Mouse (Mus musculus) cortical plate, adult 2 months (tissue): ENCODE results near the gene Sgip1.

Experiments used
- CTCF ChIP-seq: fragments of 200-500 bp; IDR thresholded peaks from 2 replicates; pipeline ENCODE4 v1.5.1; 2011; ENCODE audit warnings: mild to moderate bottlenecking, control low read depth, low read length; ENCODE audit not compliant: insufficient read depth; ENCODE audit errors: extremely low read depth
- POLR2A ChIP-seq: fragments of 200-500 bp; IDR thresholded peaks from 2 replicates; pipeline ENCODE4 v1.6.1; 2011; ENCODE audit warnings: mild to moderate bottlenecking, low read length, control low read depth; ENCODE audit not compliant: insufficient read depth; ENCODE audit errors: extremely low read depth

DNA sequence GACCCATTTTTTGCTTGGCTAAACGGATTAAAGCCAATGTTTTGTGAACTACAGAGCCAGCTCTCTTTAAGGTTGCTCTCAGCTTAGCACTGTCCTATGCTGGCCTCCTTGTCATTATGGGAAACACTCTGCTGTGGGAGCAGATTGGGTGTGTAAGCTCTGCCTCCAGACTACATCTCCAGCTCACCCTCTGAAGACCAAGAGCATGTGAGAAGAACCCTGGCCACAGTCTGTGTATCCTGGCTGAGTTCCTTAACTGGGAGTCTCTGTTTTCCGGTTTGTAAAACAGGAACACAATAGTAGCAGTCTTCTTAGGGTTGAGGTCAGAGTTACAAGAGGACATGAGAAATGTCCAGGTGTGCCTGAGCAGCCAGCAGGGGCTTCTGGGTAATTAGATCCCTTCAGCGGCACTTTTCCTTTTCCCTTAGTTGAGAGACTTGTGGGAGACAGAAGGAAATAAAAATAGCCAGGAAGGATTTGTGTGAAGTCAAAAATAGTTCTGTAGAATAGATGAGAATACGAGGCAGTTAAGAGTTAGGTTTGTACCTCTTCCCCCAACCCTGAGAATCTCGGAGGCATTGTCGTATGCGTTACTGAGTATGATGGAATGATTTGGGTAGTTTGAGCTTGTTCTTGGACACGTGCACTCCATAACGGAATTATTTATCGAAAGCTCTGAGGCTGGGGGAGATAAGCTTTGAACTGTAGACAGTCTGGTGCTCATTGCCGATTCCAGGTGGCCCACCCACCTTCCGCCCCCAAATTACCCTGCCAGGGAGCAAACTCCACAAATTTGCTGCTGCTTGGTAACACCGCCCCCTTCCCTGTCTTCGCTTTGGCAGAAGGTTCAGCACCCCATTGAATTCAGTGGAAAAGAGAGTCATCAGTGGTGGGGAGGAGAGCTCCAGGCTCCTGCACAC is 146.9 kb downstream of the Sgip1 start:
- TF ChIP-seq POLR2A (no peak), CTCF (no peak)
